Mouse (Mus musculus) lung, postnatal 0 days (tissue): Measurements from ENCODE around the gene Trmt112.

Source experiments
- CTCF ChIP-seq: IDR thresholded peaks from 2 replicates; pipeline ENCODE4 v1.5.1; 2016; ENCODE audit warnings: antibody characterized with exemption, mild to moderate bottlenecking
- EP300 ChIP-seq: IDR thresholded peaks from 2 replicates; pipeline ENCODE4 v1.6.1; 2016; ENCODE audit warnings: antibody characterized with exemption, mild to moderate bottlenecking, control low read depth

DNA sequence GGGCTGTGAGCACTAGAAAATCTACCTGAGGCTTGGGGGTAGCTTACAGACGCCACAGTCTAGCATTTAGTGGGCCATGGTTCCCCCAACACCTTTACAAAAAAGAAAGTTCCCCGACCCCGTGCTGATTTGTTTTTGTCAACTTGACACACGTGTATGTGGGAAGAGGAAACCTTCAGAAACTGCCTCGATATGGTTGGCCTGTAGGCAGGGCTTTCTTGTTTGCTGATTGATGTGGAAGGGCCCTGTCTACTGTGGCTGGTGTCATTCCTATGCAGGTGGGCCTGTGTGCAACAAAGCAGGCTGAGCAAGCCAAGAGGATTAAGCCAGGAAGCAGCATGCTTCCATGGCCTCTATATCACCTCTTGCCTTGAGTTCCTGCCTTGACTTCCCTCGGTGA lies 3.5 kb downstream of the Trmt112 start:
- no peak for TF ChIP-seq CTCF
- TF ChIP-seq EP300, result no peak
